Mouse (Mus musculus) heart, postnatal 25 days (tissue): ENCODE results near the gene Mnt. TPM values are rescaled to one million over a fixed set of nuclear protein-coding genes. Genes with fewer than 3 reads are reported as not detected.

ENCODE experiments used
- DNase-seq: peaks from one replicate; pipeline ENCODE4 v3.0.0; 2022; ENCODE audit warnings: low spot score
- intact Hi-C: fragments of 180-260 bp; cut with DNase I; formaldehyde crosslinking; loops from one replicate; pipeline ENCODE4 v1.15.1; 2025
- total RNA-seq, 2 experiments: library from RNA; stranded (reverse); gene quantifications; 2 replicates each; pipeline ENCODE4 v1.2.3; 2021

The Mnt gene
- total RNA-seq, 2 experiments from 2014 or later: 9.8 to 10.6 TPM

DNA sequence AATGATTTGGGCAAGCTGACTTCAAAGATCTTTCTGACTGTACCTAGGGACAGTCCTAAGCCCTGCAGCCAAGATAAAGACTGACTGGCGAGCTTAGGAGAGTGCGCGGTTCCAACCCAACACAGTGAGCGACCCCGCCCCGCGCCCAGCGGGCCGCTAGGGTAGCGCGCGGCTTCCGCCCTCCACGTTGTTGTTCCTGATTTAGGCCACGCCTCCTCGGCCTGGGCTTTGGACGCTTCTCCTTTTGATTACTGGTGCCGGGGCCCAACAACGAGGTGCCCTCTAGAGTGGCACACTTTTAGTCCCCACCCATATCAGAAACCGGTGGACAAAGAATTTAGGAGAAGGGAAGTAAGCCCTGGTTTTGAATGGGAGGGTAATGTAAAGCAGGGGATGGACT, 908 bp upstream of the Mnt start:
- intact Hi-C loops: loop anchor here (5.0 to 10.0 kb wide), 3 partner anchors 108 to 1675 kb away; partner anchors contain the start of genes Ovca2 and Pafah1b1
- DNase-seq: peak; percentile 76

GRCm38 (mm10) chr11:74831191-74831605, 478 bp downstream of the Mnt start:
- intact Hi-C loops: loop anchor here (5.0 to 10.0 kb wide), 2 partner anchors 109 to 1674 kb away; partner anchors contain the start of gene Pafah1b1
- no peak for DNase-seq

- DNase-seq: peak; percentile 99
- intact Hi-C loops: loop anchor here (5.0 to 10.0 kb wide), 2 partner anchors 110 to 1673 kb away; partner anchors contain the start of gene Pafah1b1
Observed at GRCm38 (mm10) chr11:74831606-74832451, 1.1 kb downstream of the Mnt start.

DNA sequence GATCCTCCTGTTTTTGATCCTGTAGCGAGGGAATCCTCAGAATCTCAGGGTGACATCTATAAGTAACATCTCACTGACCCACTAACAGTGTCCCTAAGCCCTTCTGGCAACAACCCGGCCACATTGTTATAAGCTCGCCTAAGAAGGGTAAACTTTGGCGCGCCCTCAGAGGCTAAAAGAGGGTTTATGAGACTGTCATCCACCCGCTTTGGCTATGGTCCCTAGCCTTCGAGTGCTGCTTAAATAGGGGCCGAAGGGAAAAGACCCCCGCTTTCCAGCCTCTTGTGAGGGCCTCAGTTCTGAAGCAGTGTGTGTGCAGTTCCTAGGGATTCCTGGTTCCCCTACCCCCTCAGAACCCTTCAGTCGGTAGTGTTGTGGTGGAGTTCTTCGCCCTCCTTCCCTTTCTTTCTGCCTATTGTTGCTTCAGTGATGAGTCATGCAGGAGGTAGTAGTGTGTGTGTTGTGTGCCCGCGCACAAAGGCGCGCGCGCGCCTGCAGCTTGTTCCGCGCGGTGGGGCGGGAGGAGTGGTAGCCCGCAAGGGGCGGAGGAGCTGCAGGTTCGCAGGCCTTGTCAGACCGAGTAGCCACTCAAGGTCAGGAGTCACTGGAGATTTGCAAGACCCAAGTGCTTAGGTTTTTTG, 1.9 kb downstream of the Mnt start:
- DNase-seq: peak; percentile 35
- intact Hi-C loops: loop anchor here (5.0 to 10.0 kb wide), 2 partner anchors 110 to 1672 kb away; partner anchors contain the start of gene Pafah1b1

GRCm38 (mm10) chr11:74833536-74834358, 3.0 kb downstream of the Mnt start:
- intact Hi-C loops: loop anchor here (5.0 to 10.0 kb wide), 2 partner anchors 111 to 1671 kb away; partner anchors contain the start of gene Pafah1b1
- no peak for DNase-seq

DNA sequence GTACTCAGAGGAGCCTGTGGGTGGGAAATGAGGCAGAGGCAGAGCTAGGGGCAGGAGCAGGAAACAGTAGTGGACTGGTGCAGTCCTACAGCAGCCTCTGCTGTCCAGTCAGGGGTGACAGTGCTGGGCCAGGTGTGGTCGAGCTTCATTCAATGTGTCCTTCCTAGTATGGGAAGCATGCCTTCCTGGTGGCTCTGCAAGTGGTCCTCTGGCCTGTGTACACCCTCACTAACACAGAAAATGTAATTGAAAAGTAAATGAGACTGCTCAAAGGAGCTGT, 3.6 kb downstream of the Mnt start:
- no peak for DNase-seq
- intact Hi-C loops: loop anchor here (5.0 to 10.0 kb wide), 2 partner anchors 112 to 1671 kb away; partner anchors contain the start of gene Pafah1b1

DNA sequence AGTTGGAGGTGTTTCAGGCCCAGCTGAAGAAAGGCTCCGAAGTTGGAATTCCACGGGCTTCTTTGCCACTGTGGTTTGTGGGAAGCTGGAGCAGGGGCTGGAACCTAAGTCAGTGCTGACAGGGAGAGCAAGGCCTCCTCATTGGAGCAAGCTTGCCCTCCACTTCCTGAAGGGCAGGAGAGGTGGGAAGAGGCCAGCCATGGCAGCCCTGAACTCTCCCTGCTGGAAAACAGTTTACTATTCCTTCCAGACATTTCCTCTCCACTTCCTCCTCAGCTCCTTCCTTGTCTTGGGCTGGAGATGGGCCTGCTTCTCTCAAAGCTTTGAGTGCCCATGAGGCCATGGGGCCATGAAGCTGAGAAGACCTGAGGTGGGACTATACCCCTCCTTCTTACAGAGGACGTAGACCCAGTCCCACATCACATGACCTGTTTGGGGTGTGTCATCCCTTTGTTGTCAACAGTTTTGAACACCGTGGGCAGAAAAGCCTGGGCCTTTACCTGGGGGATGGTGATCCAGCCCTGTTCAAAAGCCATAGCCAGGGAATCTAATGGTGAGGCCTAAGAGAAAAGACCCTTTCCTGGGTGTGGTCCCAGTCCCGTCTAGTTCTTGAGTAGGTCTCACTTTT, 4.0 kb downstream of the Mnt start:
- intact Hi-C loops: loop anchor here (5.0 to 10.0 kb wide), 2 partner anchors 112 to 1670 kb away; partner anchors contain the start of gene Pafah1b1
- DNase-seq: no peak

GRCm38 (mm10) chr11:74835593-74836224, 5.0 kb downstream of the Mnt start:
- intact Hi-C loops: loop anchor here (10.0 kb wide), 1 partner anchor 1669 kb away; no protein-coding TSS in a partner anchor

DNA sequence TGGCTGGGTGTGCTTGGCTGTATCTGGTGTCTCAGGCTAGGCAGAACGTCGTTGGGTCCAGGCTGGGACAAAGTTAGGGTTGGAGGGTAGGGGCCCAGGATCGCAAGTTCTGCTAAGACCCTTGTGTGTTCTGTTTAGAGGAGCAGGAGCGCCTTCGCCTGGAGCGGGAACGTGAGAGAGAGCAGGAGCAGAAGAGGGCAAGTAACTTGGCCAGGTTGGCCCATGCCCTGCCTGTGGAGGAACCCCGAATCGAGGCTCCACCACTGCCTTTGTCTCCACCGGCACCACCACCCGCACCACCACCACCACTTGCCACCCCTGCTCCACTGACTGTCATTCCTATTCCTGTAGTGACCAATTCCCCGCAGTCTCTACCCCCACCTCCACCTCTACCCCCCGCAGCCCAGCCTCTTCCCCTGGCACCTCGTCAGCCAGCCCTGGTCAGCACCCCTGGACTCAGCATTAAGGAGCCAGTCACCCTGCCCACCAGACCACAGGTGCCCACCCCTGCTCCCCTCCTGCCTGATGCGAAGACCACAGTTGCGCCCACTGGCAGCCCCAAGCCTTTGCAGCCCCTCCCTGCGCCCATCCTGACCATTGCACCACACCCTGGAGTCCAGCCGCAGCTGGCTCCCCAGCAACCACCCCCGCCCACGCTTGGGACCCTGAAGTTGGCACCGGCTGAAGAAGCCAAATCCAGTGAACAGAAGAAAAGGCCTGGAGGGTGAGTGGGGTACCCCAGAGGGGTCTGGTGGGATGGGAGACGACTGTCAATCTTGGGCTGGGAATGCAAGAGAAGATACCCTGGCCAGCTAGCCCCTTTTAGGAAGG, 5.7 kb downstream of the Mnt start:
- intact Hi-C loops: loop anchor here (10.0 kb wide), 1 partner anchor 1668 kb away; no protein-coding TSS in a partner anchor
- no peak for DNase-seq

More at GRCm38 (mm10) chr11:74835593-74836224, 5.0 kb downstream of the Mnt start:
- DNase-seq: no peak

DNA sequence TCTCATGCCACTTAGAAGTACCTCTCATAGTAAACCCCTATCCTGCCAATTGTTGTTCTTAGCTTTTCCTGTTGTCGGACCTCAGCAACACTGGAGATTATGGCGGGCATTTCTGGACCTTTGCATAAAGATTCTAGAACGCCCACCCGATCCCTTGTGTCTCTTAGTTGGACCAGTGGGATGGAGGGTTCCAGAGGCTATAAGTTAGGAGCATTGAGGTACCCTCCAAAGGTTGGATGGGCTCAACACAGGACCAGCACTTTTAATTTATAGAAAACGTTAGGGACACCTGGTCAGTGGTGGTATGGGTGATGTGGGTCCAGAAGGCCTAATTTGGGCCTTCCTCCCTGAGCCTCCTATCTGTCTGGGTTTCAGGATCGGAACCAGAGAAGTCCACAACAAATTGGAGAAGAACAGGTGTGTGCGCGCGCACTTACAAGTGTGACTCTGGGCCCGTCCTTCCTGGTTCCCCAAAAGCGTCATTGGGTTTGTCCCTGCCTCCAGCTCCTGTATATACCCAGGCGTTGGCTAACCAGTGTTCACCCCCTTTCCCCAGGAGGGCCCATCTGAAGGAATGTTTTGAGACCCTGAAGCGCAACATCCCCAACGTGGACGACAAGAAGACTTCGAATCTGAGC, 6.5 kb downstream of the Mnt start:
- intact Hi-C loops: loop anchor here (10.0 kb wide), 1 partner anchor 1668 kb away; no protein-coding TSS in a partner anchor
- no peak for DNase-seq

DNA sequence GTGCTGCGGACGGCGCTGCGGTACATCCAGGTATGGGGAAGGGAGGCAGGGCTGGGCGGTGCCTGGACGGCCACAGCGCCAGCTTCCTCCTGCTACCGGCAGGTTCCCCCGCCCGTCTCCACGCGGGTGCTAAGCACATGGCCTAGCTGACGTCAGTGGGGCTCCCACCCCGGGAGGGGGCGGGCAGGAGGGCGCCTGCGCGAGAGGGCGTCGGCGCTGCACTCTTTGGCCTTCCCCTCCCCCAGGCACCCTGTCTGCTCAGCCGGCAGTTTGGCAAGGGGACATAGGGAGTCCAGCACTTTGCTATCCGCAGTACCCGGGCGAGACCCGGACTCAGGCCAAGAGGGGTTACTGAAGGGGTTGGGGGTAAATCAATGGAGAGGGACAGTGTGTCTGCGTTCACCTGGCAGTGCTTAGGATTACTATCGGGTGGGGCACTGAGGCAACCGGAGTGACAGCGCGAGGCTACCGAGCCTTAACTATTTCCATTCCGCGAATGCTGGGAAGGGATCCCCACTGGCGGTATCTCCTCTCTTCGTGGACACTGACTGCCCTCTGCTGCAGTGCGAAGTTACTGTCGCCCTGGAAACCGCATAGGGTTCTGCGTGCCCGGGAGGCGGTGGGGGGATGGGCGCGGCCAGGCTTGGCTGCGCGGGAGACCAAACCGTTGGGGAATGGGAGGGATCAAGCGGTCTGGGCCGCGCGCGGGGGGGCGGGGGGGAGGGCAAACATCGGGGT, 7.1 kb downstream of the Mnt start:
- DNase-seq: peak; percentile 95
- intact Hi-C loops: loop anchor here (10.0 kb wide), 1 partner anchor 1667 kb away; no protein-coding TSS in a partner anchor

DNA sequence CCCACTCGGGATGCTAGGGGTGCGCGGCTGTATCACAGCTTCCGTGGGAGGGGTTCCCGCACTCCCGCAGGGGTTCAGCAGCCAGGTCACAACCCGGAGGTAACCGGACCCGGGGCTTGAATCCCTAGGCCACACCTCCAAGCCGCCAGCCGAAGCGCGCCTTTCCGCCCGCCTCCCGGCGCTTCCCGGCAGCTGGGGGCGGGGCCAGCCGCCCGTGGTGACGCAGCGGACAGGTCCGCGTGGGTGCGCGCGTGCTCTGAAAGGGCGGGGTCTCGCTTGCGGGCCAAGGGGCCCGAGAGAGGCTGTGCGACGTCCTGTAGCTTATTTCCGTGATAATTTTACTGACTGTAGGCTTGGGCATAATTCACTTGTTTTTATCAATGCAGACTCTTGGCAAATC, 7.7 kb downstream of the Mnt start:
- DNase-seq: peak; percentile 95
- intact Hi-C loops: loop anchor here (10.0 kb wide), 1 partner anchor 1666 kb away; no protein-coding TSS in a partner anchor

- intact Hi-C loops: loop anchor here (10.0 kb wide), 1 partner anchor 1666 kb away; no protein-coding TSS in a partner anchor
- DNase-seq: peak; percentile 68
Observed at GRCm38 (mm10) chr11:74838971-74839370, 8.3 kb downstream of the Mnt start.

DNA sequence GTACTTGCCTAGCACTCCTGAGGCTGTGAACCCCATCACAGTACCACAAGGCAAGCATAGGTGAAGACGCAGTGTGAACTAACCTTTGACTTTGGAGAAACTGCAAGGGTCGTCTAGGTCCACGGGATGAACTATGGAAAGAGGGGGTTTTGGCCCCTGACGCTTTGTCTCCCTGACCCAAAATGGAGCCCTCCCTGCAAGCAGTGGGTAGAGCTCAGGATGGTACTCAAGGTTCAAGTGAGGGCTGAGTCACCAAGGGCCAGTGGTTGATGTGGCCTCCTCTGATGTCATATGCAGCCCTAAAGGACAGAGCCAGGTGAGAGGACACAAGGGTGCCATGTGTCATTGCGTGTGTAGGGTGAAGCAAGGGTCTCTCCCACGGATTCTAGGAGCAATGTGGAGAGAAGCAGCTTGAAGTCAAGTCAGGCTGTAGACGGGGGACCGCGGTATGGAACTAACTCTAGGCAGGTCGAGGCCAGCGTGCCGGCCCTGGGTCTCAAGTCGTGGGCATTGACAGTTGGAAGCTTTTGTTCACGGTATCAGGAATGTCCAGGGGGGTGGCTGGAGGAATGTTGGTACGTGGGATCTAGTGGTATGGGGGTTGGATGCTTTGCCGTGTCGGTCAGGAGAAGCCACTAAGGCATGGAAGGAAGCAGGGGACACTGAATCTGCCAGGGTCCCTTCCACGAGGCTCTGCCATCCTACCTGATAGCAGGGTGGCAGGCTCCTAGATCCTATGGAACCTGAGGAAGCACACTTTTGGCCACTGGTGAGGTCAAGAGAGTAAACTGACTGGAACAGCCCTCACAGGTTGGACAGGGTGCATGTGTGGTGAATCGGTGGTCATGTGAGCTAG, 9.4 kb downstream of the Mnt start:
- peak; percentile 0 for DNase-seq
- intact Hi-C loops: loop anchor here (5.0 to 10.0 kb wide), 2 partner anchors 203 to 1665 kb away; no protein-coding TSS in a partner anchor

DNA sequence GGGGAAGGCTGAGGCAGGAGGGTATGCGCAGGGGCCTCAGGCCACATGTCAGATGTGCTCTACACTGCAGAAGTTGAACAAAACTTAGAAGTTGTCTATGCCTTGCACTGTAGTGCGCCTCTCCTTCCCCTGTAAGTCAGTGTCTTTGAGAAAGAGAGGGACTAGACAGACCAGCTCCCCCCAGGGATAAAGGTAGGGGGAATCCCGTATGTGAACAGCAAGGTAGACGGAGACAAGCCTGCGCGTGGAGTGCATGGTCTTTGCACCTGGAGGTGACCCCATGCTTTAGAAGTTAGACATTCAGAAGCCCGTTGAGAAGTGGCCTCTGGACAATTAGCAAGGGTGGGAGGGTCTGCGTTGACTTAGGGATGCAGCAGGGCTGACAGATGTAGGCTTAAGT, 10.0 kb downstream of the Mnt start:
- peak; percentile 0 for DNase-seq
- intact Hi-C loops: loop anchor here (5.0 kb wide), 1 partner anchor 203 kb away; no protein-coding TSS in a partner anchor
